Mouse (Mus musculus) C2C12 (cell line): ENCODE measurements at regions not wholly inside any gene's neighbourhood (a gene's known extent, or its start where the extent isn't known, plus 50 kb on each side); places are given as distances from the start of the nearest gene placed in this dataset.

ENCODE experiments used
- CEBPB ChIP-seq: IDR thresholded peaks from one replicate; pipeline ENCODE4 v1.6.1; 2011; ENCODE audit warnings: low read depth, mild to moderate bottlenecking, control low read depth, moderate library complexity
- CTCF ChIP-seq: IDR thresholded peaks from one replicate; pipeline ENCODE4 v1.5.1; 2011; ENCODE audit not compliant: control insufficient read depth, insufficient read depth, insufficient read length
- MYOG ChIP-seq: IDR thresholded peaks from one replicate; pipeline ENCODE4 v1.6.1; 2011; ENCODE audit not compliant: control insufficient read depth, insufficient read length; ENCODE audit errors: extremely low read depth
- USF1 ChIP-seq: IDR thresholded peaks from one replicate; pipeline ENCODE4 v1.6.1; 2011; ENCODE audit warnings: low read depth, mild to moderate bottlenecking, control low read depth, moderate library complexity

DNA sequence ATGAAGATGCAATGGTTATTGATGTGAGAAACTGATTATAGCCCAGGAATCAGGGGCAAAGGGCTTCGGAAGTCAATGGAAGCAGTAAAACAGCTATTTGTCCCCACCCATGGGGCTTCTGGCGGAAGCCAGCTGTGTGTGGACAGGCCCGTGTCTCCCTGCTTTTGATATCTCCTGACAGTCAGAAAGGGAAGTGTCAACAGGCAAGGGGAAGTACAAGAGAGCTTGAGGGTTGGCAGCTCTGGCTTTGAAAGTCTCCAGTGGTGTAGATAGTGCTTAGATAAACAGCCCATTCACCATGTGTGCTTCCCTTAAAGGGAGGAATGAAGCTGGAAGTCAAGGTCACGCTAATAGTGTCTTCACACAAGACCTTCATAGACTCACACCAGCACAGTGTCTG, 182.7 kb upstream of the Eci2 start:
- TF ChIP-seq CTCF (no peak), CEBPB (no peak), MYOG (no peak), USF1 (no peak)
